Mouse (Mus musculus) forebrain, embryonic 14.5 days (tissue): ENCODE results near the gene Fabp3. TPM values are rescaled to one million over a fixed set of nuclear protein-coding genes. Genes with fewer than 3 reads are reported as not detected.

Experiments used
- ATAC-seq: fragments of 200-750 bp; cut with Nextera tagmentation; 2 replicates; pipeline ENCODE4 v1.8.0; 2017; ENCODE audit warnings: mild to moderate bottlenecking, moderate library complexity
- DNase-seq: peaks from one replicate; pipeline ENCODE4 v3.0.0-alpha.2; 2015; ENCODE audit warnings: low spot score
- H3K27ac ChIP-seq: fragments of 300-500 bp; sonication (generic); 2 replicates; pipeline ENCODE4 v1.5.1; 2014; ENCODE audit warnings: low read depth, mild to moderate bottlenecking, control low read depth, low read length, moderate library complexity
- H3K27me3 ChIP-seq: fragments of 300-500 bp; sonication (generic); replicated peaks from 2 replicates; pipeline ENCODE4 v1.6.1; 2014; ENCODE audit warnings: low read length, control low read depth, mixed read lengths; ENCODE audit not compliant: control insufficient read depth, insufficient read depth
- H3K36me3 ChIP-seq: fragments of 300-500 bp; sonication (generic); 2 replicates; pipeline ENCODE4 v1.6.1; 2014; ENCODE audit warnings: low read length, control low read depth; ENCODE audit not compliant: control insufficient read depth, insufficient read depth
- H3K4me1 ChIP-seq: fragments of 300-500 bp; sonication (generic); 2 replicates; pipeline ENCODE4 v1.6.1; 2014; ENCODE audit warnings: antibody characterized with exemption, low read length, control low read depth; ENCODE audit not compliant: control insufficient read depth, insufficient read depth
- H3K4me2 ChIP-seq: fragments of 300-500 bp; sonication (generic); 2 replicates; pipeline ENCODE4 v1.6.1; 2014; ENCODE audit warnings: mild to moderate bottlenecking, control low read depth, low read length
- H3K4me3 ChIP-seq: fragments of 300-500 bp; sonication (generic); 2 replicates; pipeline ENCODE4 v1.5.1; 2014; ENCODE audit warnings: low read depth, low read length, control low read depth
- H3K9ac ChIP-seq: fragments of 300-500 bp; sonication (generic); 2 replicates; pipeline ENCODE4 v1.6.1; 2014; ENCODE audit warnings: mild to moderate bottlenecking, low read length, control low read depth, moderate library complexity
- H3K9me3 ChIP-seq: fragments of 300-500 bp; sonication (generic); replicated peaks from 2 replicates; pipeline ENCODE4 v1.6.1; 2016; ENCODE audit warnings: low read length, control low read depth, mixed read lengths; ENCODE audit not compliant: control insufficient read depth
- WGBS: fragments of 180-500 bp; shearing (Covaris S2); extraction: QIAGEN DNeasy Blood & Tissue Kit; methylation state at CpG from one replicate; pipeline ENCODE4 v1.1.7; 2014; 5-methylcytosine and 5-hydroxymethylcytosine counted together
- polyA plus RNA-seq: library from polyadenylated mRNA; unstranded; fragments of >200 nt; fragmentation: Nextera tagmentation; extraction: Ambion mirVana; gene quantifications from 2 replicates; pipeline ENCODE4 v1.2.1, GENCODE M21; 2014

The Fabp3 gene
- polyA plus RNA-seq, 1 experiment from 2014 or later, result 107 TPM

GRCm38 (mm10) chr4:130298877-130299628, 9.3 kb upstream of the Fabp3 start:
- Histone ChIP-seq H3K4me2 (no peak overlapping the region), H3K4me1 (no peaks in the 10 kb centered on the region), H3K27ac (no peak overlapping the region), H3K9me3 (no peaks in the 10 kb centered on the region), H3K27me3 (no peaks in the 10 kb centered on the region), H3K36me3 (no peaks in the 10 kb centered on the region), H3K9ac (no peak overlapping the region), H3K4me3 (no peak overlapping the region)
- DNase-seq (peak; percentile 28), ATAC-seq (no peak)
- 79% methylated on average over 11 of the region's 11 CpGs for WGBS

DNA sequence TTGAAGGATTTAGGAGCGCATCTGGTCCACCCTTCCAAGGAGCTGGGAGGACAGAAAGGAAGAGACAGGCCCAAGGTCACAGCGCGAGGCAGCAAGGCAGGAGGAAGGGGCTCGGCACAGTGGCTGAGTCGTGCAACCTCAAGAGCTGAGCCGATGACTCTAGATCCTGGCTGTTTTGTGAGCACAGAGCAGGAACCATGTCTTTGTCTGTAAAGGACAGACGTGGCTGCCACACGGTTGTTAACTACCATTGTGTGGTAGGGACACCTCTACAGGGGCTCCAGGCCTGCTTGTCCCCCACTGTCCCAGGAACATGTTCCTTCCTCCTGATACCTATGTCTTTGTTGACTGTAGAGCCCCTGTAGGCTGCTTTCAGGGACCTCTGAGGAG, 8.8 kb upstream of the Fabp3 start:
- DNase-seq (no peak), ATAC-seq (no peak)
- 69% methylated on average over 8 of the region's 8 CpGs for WGBS
- H3K27ac ChIP-seq, result no peak overlapping the region
- no peaks in the 10 kb centered on the region for H3K9me3 ChIP-seq
- H3K4me2 ChIP-seq, result no peak overlapping the region
- no peaks in the 10 kb centered on the region for H3K4me1 ChIP-seq
- H3K27me3 ChIP-seq, result no peaks in the 10 kb centered on the region
- no peak overlapping the region for H3K9ac ChIP-seq
- no peaks in the 10 kb centered on the region for H3K36me3 ChIP-seq
- H3K4me3 ChIP-seq, result no peak overlapping the region

- Histone ChIP-seq H3K4me3 (no peak overlapping the region), H3K36me3 (no peaks in the 10 kb centered on the region), H3K27ac (no peak overlapping the region), H3K9ac (no peak overlapping the region), H3K4me2 (no peak overlapping the region), H3K4me1 (no peaks in the 10 kb centered on the region; the same call in 1 of the 2 replicates), H3K9me3 (no peaks in the 10 kb centered on the region), H3K27me3 (peaks cover 10% of the 10 kb centered on the region)
- ATAC-seq, result no peak
- WGBS, result 52% methylated on average over 12 of the region's 12 CpGs
- no peak for DNase-seq
These were observed 6.0 kb upstream of the Fabp3 start for GRCm38 (mm10) chr4:130302285-130302870.

DNA sequence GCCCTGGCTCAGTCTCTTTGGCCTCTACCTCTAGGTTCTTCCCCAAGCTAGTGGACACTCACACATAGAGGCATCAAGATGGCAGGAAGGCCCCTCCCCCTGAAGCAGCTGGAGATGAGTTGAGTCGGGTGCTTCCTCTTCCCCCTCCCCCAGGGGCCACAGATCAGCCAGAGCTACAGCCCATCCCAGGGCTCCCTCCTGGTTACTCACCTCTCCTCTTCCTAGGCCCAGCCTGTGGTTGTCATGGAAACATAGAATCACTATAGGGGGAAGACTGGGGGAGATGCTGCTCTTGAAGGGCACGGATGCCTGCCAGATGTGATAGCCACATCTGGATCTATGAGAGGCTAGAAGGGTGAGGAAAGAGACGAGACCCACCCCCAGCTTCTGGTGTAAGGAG, 3.6 kb upstream of the Fabp3 start:
- no peak for ATAC-seq
- WGBS, result 38% methylated on average over 3 of the region's 3 CpGs
- Histone ChIP-seq H3K27me3 (peaks cover 23% of the 10 kb centered on the region), H3K27ac (no peak overlapping the region), H3K9me3 (no peaks in the 10 kb centered on the region), H3K4me2 (no peak overlapping the region), H3K4me3 (no peak overlapping the region), H3K36me3 (no peaks in the 10 kb centered on the region), H3K9ac (no peak overlapping the region), H3K4me1 (peaks cover 4% of the 10 kb centered on the region)
- DNase-seq, result no peak

- H3K9ac ChIP-seq, result no peak overlapping the region
- WGBS, result 71% methylated on average over 10 of the region's 10 CpGs
- peaks cover 29% of the 10 kb centered on the region for H3K27me3 ChIP-seq
These were observed 1.4 kb upstream of the Fabp3 start for GRCm38 (mm10) chr4:130306796-130307630.

GRCm38 (mm10) chr4:130307851-130308230, 554 bp upstream of the Fabp3 start:
- peak overlapping the region; percentile 43 for H3K4me3 ChIP-seq
- H3K4me1 ChIP-seq, result peaks cover 4% of the 10 kb centered on the region
- under 1% methylated on average over 23 of the region's 23 CpGs for WGBS
- peak overlapping the region; percentile 70 for H3K9ac ChIP-seq
- peak overlapping the region; percentile 88 for H3K4me2 ChIP-seq
- H3K36me3 ChIP-seq, result no peaks in the 10 kb centered on the region
- H3K27me3 ChIP-seq, result peaks cover 29% of the 10 kb centered on the region
- peak; percentile 63 for ATAC-seq
- no peaks in the 10 kb centered on the region for H3K9me3 ChIP-seq
- DNase-seq, result peak; percentile 47
- no peak overlapping the region for H3K27ac ChIP-seq

More at GRCm38 (mm10) chr4:130306796-130307630, 1.4 kb upstream of the Fabp3 start:
- ATAC-seq, result no peak
- Histone ChIP-seq H3K4me3 (no peak overlapping the region), H3K4me2 (peak overlapping the region; percentile 88), H3K4me1 (peaks cover 4% of the 10 kb centered on the region), H3K9me3 (no peaks in the 10 kb centered on the region), H3K36me3 (no peaks in the 10 kb centered on the region), H3K27ac (no peak overlapping the region)
- no peak for DNase-seq

DNA sequence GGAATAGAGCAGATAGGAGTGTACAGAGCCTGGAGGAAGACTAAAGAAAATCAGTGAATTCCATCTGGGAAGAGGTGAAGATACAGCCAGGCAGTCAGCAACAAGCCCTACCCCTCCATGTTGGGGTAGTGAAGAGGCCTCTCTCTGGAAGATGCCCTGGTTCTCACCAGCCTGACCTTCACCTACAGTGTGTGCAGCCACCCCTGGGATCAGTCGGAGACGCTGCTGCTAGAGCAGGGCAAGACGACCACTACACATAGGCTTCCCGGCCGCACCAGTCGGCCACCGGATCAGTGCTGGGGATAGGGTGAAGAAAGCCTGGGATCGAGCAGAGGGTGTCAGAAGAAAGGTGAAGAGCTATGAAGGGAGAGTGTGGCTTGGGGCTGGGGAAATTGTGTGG, 859 bp downstream of the Fabp3 start:
- H3K27ac ChIP-seq, result no peak overlapping the region
- H3K4me2 ChIP-seq, result peak overlapping the region; percentile 88
- peak overlapping the region; percentile 43 for H3K4me3 ChIP-seq
- peaks cover 4% of the 10 kb centered on the region for H3K4me1 ChIP-seq
- peak overlapping the region; percentile 70 for H3K9ac ChIP-seq
- H3K27me3 ChIP-seq, result peaks cover 29% of the 10 kb centered on the region
- no peaks in the 10 kb centered on the region for H3K9me3 ChIP-seq
- no peak for DNase-seq
- 49% methylated on average over 8 of the region's 8 CpGs for WGBS
- peaks cover 12% of the 10 kb centered on the region for H3K36me3 ChIP-seq
- no peak for ATAC-seq

GRCm38 (mm10) chr4:130312526-130312925, 4.1 kb downstream of the Fabp3 start:
- no peak overlapping the region for H3K4me3 ChIP-seq
- WGBS, result 91% methylated on average over 3 of the region's 3 CpGs
- ATAC-seq, result no peak
- peaks cover 28% of the 10 kb centered on the region for H3K36me3 ChIP-seq
- no peak for DNase-seq
- H3K27me3 ChIP-seq, result peaks cover 18% of the 10 kb centered on the region
- H3K9me3 ChIP-seq, result no peaks in the 10 kb centered on the region
- no peak overlapping the region for H3K4me2 ChIP-seq
- peaks cover 4% of the 10 kb centered on the region for H3K4me1 ChIP-seq
- H3K9ac ChIP-seq, result no peak overlapping the region
- H3K27ac ChIP-seq, result no peak overlapping the region
